Mouse (Mus musculus) embryonic fibroblast, embryonic 13.5 days (primary cell): ENCODE measurements around the gene Slc13a4. TPM values are rescaled to one million over a fixed set of nuclear protein-coding genes. Genes with fewer than 3 reads are reported as not detected.

Experiments used
- H3K27ac ChIP-seq: 2 replicates; pipeline ENCODE4 v1.5.1; 2012; ENCODE audit warnings: low read length, control low read depth, inconsistent platforms; ENCODE audit not compliant: insufficient read depth
- H3K4me1 ChIP-seq: 2 replicates; pipeline ENCODE4 v1.6.1; 2011; ENCODE audit warnings: low read length; ENCODE audit not compliant: control insufficient read depth, insufficient read depth
- H3K4me3 ChIP-seq: 2 replicates; pipeline ENCODE4 v1.5.1; 2011; ENCODE audit warnings: mild to moderate bottlenecking, control low read depth, low read length; ENCODE audit not compliant: insufficient read depth
- CTCF ChIP-seq: IDR thresholded peaks from 2 replicates; pipeline ENCODE4 v1.5.1; 2011; ENCODE audit warnings: mild to moderate bottlenecking, control low read depth, low read length, moderate library complexity, borderline replicate concordance; ENCODE audit not compliant: insufficient read depth
- POLR2A ChIP-seq: IDR thresholded peaks from 2 replicates; pipeline ENCODE4 v1.6.1; 2011; ENCODE audit warnings: low read depth, mild to moderate bottlenecking, control low read depth, low read length, moderate library complexity
- polyA plus RNA-seq: library from polyadenylated mRNA; stranded (reverse); fragments of >200 nt; gene quantifications from 2 replicates; pipeline ENCODE4 v1.2.4, GENCODE M21; 2011; ENCODE audit warnings: low read depth; ENCODE audit not compliant: missing spikeins, insufficient read length

Slc13a4 gene
- polyA plus RNA-seq, 1 experiment: not detected

GRCm38 (mm10) chr6:35335452-35335851, 27.5 kb upstream of the Slc13a4 start:
- H3K4me3 ChIP-seq: no peak overlapping the region
- TF ChIP-seq CTCF (no peak), POLR2A (no peak)

DNA sequence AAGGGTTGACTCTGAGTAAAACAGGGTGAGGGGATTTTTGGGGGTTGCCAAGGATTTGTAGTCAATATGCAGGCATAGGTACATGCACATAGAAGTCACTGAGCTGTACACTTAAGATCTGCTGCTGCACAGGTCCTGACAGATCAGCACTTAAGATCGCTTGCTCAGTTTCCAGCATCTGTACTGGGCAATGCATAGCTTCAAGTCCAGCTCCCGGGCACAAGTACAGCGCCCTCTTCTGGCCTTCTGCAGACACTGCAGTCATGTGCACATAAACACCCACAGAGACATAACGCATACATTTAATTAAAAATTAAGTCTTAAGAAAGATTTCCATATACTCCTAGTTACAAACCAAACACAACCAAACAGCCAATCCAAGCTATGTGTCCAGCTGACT, 26.3 kb upstream of the Slc13a4 start:
- Histone ChIP-seq H3K4me3 (no peak overlapping the region), H3K4me1 (peaks cover 3% of the 10 kb centered on the region; the same call in 1 of the 2 replicates), H3K27ac (no peak overlapping the region)
- no peak for TF ChIP-seq POLR2A
- no peak for TF ChIP-seq CTCF

More at GRCm38 (mm10) chr6:35335452-35335851, 27.5 kb upstream of the Slc13a4 start:
- Histone ChIP-seq H3K27ac (no peak overlapping the region), H3K4me1 (peaks cover 3% of the 10 kb centered on the region; the same call in 1 of the 2 replicates)

- Histone ChIP-seq H3K4me1 (peaks cover 3% of the 10 kb centered on the region; the same call in 1 of the 2 replicates), H3K4me3 (no peak overlapping the region), H3K27ac (no peak overlapping the region)
- TF ChIP-seq CTCF (no peak), POLR2A (no peak)
Observed at GRCm38 (mm10) chr6:35333632-35334031, 25.7 kb upstream of the Slc13a4 start.

- H3K27ac ChIP-seq: peak overlapping the region; percentile 60
- H3K4me3 ChIP-seq: no peak overlapping the region
- H3K4me1 ChIP-seq: peaks cover 3% of the 10 kb centered on the region; the same call in 1 of the 2 replicates
- TF ChIP-seq POLR2A (no peak), CTCF (no peak)
Observed at GRCm38 (mm10) chr6:35330834-35331233, 22.9 kb upstream of the Slc13a4 start.

- no peak overlapping the region for H3K4me3 ChIP-seq
- TF ChIP-seq CTCF: no peak
- no peak for TF ChIP-seq POLR2A
- H3K4me1 ChIP-seq: peaks cover 5% of the 10 kb centered on the region; the same call in 1 of the 2 replicates
- H3K27ac ChIP-seq: no peak overlapping the region
Observed at GRCm38 (mm10) chr6:35329956-35330355, 22.0 kb upstream of the Slc13a4 start.

GRCm38 (mm10) chr6:35326111-35326515, 18.2 kb upstream of the Slc13a4 start, which contains the start of gene Fam180a:
Gene Fam180a (minus strand): TSS chr6:35326141.
- no peak within 1 kb of the TSS for H3K4me3 ChIP-seq
- TF ChIP-seq CTCF (no peak), POLR2A (no peak)
- peaks cover 2% of the 10 kb centered on the region; the same call in 1 of the 2 replicates for H3K4me1 ChIP-seq
- H3K27ac ChIP-seq: peak within 1 kb of the TSS; percentile 7; the same call in 1 of the 2 replicates

- TF ChIP-seq POLR2A (no peak), CTCF (no peak)
- Histone ChIP-seq H3K4me1 (0 out of 2 replicates have a peak, but pooled peaks cover 2% of the 10 kb centered on the region), H3K4me3 (no peak overlapping the region), H3K27ac (no peak overlapping the region)
Observed at GRCm38 (mm10) chr6:35324306-35324705, 16.4 kb upstream of the Slc13a4 start.

GRCm38 (mm10) chr6:35323046-35323445, 15.1 kb upstream of the Slc13a4 start:
- Histone ChIP-seq H3K4me3 (no peak overlapping the region), H3K4me1 (0 out of 2 replicates have a peak, but pooled peaks cover 2% of the 10 kb centered on the region), H3K27ac (no peak overlapping the region)
- no peak for TF ChIP-seq CTCF
- no peak for TF ChIP-seq POLR2A

- no peak overlapping the region for H3K4me3 ChIP-seq
- TF ChIP-seq POLR2A: no peak
- TF ChIP-seq CTCF: no peak
- H3K27ac ChIP-seq: no peak overlapping the region
- 0 out of 2 replicates have a peak, but pooled peaks cover 2% of the 10 kb centered on the region for H3K4me1 ChIP-seq
Observed at GRCm38 (mm10) chr6:35321105-35321504, 13.2 kb upstream of the Slc13a4 start.

GRCm38 (mm10) chr6:35319850-35320249, 11.9 kb upstream of the Slc13a4 start:
- TF ChIP-seq POLR2A (no peak), CTCF (no peak)
- H3K4me3 ChIP-seq: no peak overlapping the region
- no peaks in the 10 kb centered on the region for H3K4me1 ChIP-seq
- no peak overlapping the region for H3K27ac ChIP-seq

DNA sequence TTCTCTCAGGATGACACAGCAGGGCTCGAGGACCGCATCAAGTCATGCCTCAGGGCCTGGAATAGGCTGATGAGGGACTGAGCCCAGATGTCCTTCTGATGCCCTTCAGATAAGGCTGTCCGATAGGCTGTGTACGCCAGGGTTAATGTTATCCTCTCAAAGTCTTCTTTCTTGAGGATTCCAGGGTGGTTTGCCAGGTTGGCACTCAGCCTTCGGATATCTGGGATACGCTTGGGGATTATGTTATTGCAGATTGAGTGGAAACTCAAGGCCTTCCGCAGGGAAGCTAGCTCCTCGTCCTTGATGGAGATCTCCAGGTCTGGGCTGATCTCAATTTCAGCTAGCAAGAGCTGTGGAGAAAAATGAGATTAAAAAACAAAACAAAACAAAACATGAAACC, 5.6 kb upstream of the Slc13a4 start:
- TF ChIP-seq POLR2A: no peak
- TF ChIP-seq CTCF: no peak
- no peak overlapping the region for H3K4me3 ChIP-seq
- H3K4me1 ChIP-seq: no peaks in the 10 kb centered on the region

More for the DNA sequence above, 5.6 kb upstream of the Slc13a4 start:
- no peak overlapping the region for H3K27ac ChIP-seq
